Mouse (Mus musculus) CD4-positive, CD25-positive, alpha-beta regulatory T cell (primary cell): ENCODE measurements around the gene Slx4ip. TPM values are rescaled to one million over a fixed set of nuclear protein-coding genes. Genes with fewer than 3 reads are reported as not detected.

Experiments used
- polyA plus RNA-seq: library from polyadenylated mRNA; unstranded; fragments of 100-300 nt; shearing (Covaris generic); gene quantifications from one replicate; pipeline ENCODE4 v1.2.1, GENCODE M21; 2017

Slx4ip gene
- 5.1 TPM for polyA plus RNA-seq

DNA sequence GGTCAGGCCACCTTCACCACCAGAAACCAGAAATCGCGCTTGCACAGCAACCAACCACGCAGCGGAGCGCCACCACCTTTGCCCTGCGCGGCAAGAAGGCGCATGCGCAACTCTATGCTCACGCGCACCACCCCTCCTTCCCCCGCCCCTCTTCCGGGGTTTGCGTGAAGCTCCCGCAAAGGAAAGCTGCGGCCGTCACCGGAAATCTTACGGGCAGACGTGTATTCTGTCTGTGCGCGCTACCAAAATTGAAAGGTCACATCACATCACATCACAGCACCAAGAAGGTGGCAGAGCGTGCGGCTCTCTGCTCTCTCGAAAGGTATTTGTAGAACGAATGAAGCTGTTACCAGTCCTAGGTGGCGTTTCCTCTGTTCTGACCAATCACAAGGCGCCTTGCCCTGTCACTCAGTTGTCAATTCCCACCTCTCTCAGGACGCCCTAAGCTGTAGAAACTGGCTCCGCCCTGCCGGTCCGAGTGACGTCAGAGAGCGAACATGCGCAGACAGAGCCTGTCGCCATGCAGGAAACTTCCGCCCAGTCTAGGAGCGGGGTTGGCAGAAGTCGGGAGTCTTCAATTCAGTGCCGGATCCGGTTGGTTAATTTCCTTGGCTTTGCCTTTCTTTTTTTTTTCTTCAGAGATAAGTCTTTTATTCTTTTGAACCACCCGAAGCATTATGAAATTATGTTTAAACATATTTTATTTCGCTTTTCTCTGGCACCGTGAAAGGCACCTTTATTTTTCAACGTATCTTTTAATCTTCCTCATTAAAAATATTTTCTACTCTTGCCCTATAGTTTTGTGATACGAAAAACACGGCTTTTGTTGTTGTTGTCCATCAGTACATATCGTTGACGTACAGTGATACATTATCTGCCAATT lies at the start of gene Slx4ip, which contains the start of the genes AL731706.1 and Mkks:
Gene Slx4ip (plus strand): TSS at position 151 of the 883 bp plus-strand sequence.
Gene AL731706.1 (minus strand): TSS at position 322 of the 883 bp plus-strand sequence.
Gene Mkks (minus strand): TSS at position 322 of the 883 bp plus-strand sequence.

DNA sequence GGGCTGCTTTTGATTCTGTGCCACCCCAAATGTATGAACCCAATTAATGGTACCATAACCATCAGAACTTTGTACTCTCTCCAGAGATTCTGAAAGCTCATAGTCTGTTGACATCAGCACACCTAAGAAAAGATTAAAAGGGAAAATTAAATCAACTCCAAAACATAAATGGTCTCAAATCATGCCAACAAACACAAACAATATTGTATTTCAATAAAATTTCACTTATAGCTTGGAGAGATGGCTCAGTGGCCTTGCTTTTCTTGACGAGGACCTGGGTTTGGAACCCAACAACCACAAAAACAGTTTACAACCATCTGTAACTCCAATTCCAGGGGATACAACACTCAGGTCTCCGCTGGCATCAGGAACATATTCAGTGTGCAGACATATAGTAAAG lies 5.4 kb upstream of the Slx4ip start, which contains the start of gene AL731706.2:
Gene AL731706.2 (minus strand): TSS at position 101 of the 400 bp plus-strand sequence.

DNA sequence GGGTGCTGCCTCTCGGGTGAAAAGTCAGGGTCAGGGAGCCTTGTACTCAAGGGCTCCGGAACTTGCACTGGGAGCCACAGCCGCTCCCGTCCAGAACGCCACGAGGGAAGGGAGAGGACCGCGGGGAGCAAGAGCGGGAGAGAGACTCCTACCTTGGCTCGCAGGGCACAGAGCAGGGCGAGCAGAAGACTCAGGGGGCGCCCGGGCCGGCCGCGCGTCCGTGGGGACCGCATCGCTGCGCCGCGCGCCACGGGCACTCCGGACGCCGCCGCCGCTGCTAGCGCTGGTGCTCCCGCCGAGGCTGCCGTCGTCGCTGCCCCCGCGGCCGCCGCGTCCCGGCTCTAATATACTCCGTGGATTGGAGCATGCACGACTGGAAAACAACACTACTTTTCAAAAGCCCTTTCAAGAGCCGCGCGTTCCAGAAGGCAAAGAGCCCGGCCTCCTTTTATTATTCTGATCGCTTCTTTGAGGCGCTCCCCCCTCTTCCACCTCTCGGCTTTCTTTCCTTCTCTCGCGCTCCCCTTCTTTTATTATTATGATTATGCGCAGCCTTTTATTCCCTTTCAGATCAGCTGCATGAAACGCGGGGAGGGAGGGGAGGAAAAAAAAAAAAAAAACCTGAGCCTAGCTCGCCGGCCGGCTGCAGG lies 225.1 kb downstream of the Slx4ip start, which contains the start of gene Jag1:
Gene Jag1 (minus strand): TSS at position 620 of the 650 bp plus-strand sequence.

Other genes with a start within 250 kb of the Slx4ip start
- 0.05 TPM for gene Snap25, start 177.8 kb upstream of the Slx4ip start, polyA plus RNA-seq
- gene AL731706.2, start 5.5 kb upstream of the Slx4ip start, polyA plus RNA-seq, result 7.2 TPM
- 5.8 TPM for gene AL731706.1, start 171 bp downstream of the Slx4ip start, polyA plus RNA-seq
- gene Mkks, start 171 bp downstream of the Slx4ip start, polyA plus RNA-seq, result 22.8 TPM
- 0.17 TPM for gene Jag1, start 225.4 kb downstream of the Slx4ip start, polyA plus RNA-seq